ENCODE assay signal across 17 mouse cellular contexts in the genomic region with DNA sequence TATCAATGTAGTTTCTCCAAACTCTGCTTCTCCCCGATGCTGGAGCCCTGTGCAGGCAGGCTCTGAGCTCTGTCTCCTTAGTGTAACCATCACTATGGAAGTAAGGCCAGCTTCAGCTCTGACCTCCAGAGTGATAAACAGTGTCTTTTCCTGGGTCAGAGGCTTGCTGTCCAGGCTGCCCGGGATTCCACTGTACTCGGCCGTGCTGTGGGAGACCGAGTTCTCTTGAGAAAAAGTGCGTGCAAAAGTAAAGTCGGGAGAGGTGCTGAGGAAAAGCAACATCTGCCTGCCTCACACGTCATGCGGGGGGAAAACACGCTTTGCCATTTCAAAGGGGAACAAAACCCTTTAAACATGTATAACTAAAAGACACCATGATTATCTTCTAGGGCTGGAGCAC.
"Had no signal": no experiment of that assay in that cellular context is flagged by ENCODE, and none has a peak within 500 bp of the region (broad histone marks: within the 10 kb centered on the region; RNA-seq: fewer than 3 reads in every experiment).

No protein-coding gene starts in this region.

- DNase-seq: liver; liver, embryonic 13.5 days; liver, postnatal 0 days; right cerebral cortex, postnatal 14 days; thymus, adult 2 months; thymus, postnatal 25 days; thymus, postnatal 4 days had no signal

- H3K27me3 ChIP-seq: liver, embryonic 13.5 days; liver, embryonic 15.5 days; megakaryocyte, embryonic 14.5 days; midbrain, embryonic 13.5 days; midbrain, embryonic 15.5 days; neural tube, embryonic 12.5 days; stomach, embryonic 15.5 days had no signal

- H3K9me3 ChIP-seq: liver, embryonic 13.5 days; liver, embryonic 15.5 days; midbrain, embryonic 13.5 days; midbrain, embryonic 15.5 days; neural tube, embryonic 12.5 days; stomach, embryonic 15.5 days had no signal

- H3K36me3 ChIP-seq: liver, embryonic 13.5 days; liver, embryonic 15.5 days; midbrain, embryonic 13.5 days; midbrain, embryonic 15.5 days; neural tube, embryonic 12.5 days; stomach, embryonic 15.5 days had no signal

- H3K4me2 ChIP-seq: liver, embryonic 11.5 days; liver, embryonic 13.5 days; liver, embryonic 15.5 days; midbrain, embryonic 11.5 days; midbrain, embryonic 13.5 days; midbrain, embryonic 15.5 days; neural tube, embryonic 12.5 days; stomach, embryonic 15.5 days had no signal

- H3K4me3 ChIP-seq: liver, embryonic 13.5 days; liver, embryonic 15.5 days; megakaryocyte, embryonic 14.5 days; midbrain, embryonic 13.5 days; midbrain, embryonic 15.5 days; neural tube, embryonic 12.5 days; stomach, embryonic 15.5 days had no signal

- H3K4me1 ChIP-seq: liver, embryonic 13.5 days; liver, embryonic 15.5 days; megakaryocyte, embryonic 14.5 days; midbrain, embryonic 13.5 days; midbrain, embryonic 15.5 days; neural tube, embryonic 12.5 days; stomach, embryonic 15.5 days had no signal

- H3K9ac ChIP-seq: liver, embryonic 13.5 days; liver, embryonic 15.5 days; liver, postnatal 0 days; midbrain, embryonic 13.5 days; midbrain, embryonic 15.5 days; neural tube, embryonic 12.5 days; stomach, embryonic 15.5 days had no signal

- H3K27ac ChIP-seq: liver, embryonic 13.5 days; liver, embryonic 15.5 days; macrophage; midbrain, embryonic 13.5 days; midbrain, embryonic 15.5 days; neural tube, embryonic 12.5 days; stomach, embryonic 15.5 days; stomach, postnatal 0 days had no signal

- ATAC-seq: liver, postnatal 0 days; midbrain, embryonic 13.5 days; midbrain, embryonic 15.5 days had no signal
